Mouse (Mus musculus) kidney, adult 2 months (tissue): ENCODE measurements at regions not wholly inside any gene's neighbourhood (a gene's known extent, or its start where the extent isn't known, plus 50 kb on each side); places are given as distances from the start of the nearest gene placed in this dataset.

Experiments
- CTCF ChIP-seq: fragments of 200-500 bp; conservative IDR thresholded peaks from 2 replicates; pipeline ENCODE4 v1.5.1; 2011; ENCODE audit warnings: low read depth, mild to moderate bottlenecking, control low read depth, low read length, moderate library complexity, mixed read lengths; ENCODE audit not compliant: insufficient read depth, insufficient read length
- POLR2A ChIP-seq: fragments of 200-500 bp; IDR thresholded peaks from one replicate; pipeline ENCODE4 v1.6.1; 2011; ENCODE audit warnings: low read depth, low read length, control low read depth

DNA sequence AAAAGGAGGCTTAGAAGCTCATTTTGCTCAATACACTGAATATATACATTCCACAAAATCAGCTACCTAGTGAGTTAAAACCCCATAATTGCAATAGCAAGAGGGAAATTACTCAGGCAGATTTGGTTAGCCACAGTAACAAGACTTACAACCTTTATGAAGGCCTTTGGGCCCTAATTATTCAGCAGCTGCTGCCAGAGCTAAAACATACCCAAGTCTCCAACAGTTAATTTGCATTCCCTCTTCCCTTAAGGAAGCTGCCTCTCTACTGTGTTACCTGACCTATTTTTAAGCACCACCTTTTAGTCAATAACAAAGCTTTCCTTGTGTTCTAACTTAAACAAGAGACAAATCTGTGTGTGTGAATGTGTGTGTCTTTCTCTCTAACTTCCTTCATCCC, 179.4 kb upstream of the Lrrc4c start:
- no peak for TF ChIP-seq CTCF
- no peak for TF ChIP-seq POLR2A
